Mouse (Mus musculus) kidney, embryonic 15.5 days (tissue): ENCODE measurements around the gene Rsrp1. TPM values are rescaled to one million over a fixed set of nuclear protein-coding genes. Genes with fewer than 3 reads are reported as not detected.

Source experiments
- polyA plus RNA-seq: library from polyadenylated mRNA; unstranded; fragments of >200 nt; fragmentation: Nextera tagmentation; extraction: Ambion mirVana; gene quantifications from 2 replicates; pipeline ENCODE4 v1.2.1, GENCODE M21; 2015

Gene Rsrp1
- polyA plus RNA-seq, 1 experiment from 2014 or later, result 429 TPM

Other genes with a start within 250 kb of the Rsrp1 start
- gene Man1c1, start 219.3 kb upstream of the Rsrp1 start, polyA plus RNA-seq, result 4.3 and 5.1 TPM in 2 replicates
- gene Ldlrap1, start 155.6 kb upstream of the Rsrp1 start, polyA plus RNA-seq, result 19.3 and 23.6 TPM in 2 replicates
- gene Maco1, start 70.2 kb upstream of the Rsrp1 start, polyA plus RNA-seq, result 38.4 and 39.7 TPM in 2 replicates
- 5.7 and 7.9 TPM in 2 replicates for gene Rhd, start 59.1 kb upstream of the Rsrp1 start, polyA plus RNA-seq
- 173 and 174 TPM in 2 replicates for gene Tmem50a, start 8.6 kb upstream of the Rsrp1 start, polyA plus RNA-seq
- 82.7 and 83.9 TPM in 2 replicates for gene Syf2, start 7.3 kb downstream of the Rsrp1 start, polyA plus RNA-seq
- gene Runx3, start 197.1 kb downstream of the Rsrp1 start, polyA plus RNA-seq, result 0.04 and 0.19 TPM in 2 replicates